In the genomic region with DNA sequence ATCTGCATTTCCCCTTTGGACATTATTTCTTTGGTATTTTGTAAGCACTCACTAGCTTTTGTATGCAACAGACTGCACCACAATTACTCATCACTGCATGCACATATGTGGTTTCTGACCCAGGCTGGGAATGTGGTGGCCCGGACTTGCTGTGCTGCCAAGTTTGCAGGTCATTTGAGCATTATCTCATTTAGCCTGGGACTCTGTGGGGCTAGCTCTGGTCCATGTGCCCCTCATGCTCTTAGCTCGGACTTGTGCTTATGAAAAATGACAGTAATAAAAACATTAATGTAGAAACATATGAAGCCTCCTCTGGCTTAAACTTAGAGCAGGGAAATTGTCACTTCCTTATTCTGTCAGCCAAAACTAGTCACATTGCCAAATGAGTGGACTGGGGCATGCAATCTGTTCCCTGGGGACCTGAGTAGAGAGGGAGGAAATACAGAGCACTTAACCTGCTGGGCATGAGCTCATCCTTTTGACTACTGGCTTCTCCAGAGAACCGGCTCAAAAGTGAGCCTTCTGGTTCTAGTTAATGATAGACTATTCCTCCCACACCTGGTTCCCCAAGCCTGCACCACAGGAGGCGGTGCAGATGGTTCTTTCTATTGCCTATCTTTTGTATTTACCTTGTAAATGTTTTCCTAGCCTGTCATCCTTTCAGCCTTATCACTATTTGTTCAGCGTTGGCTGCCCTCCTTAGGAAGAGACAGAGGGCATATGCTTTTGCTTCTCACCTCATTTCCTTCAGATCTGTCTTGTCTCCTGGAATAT, we compare ENCODE assay signal across 9 mouse cellular contexts. TPM values are rescaled to one million over a fixed set of nuclear protein-coding genes. Genes with fewer than 3 reads are reported as not detected.
DNase-seq lines count a peak whose midpoint lies in the region; ATAC-seq and TF ChIP-seq lines count a peak whose summit lies in the region.
"Had no signal": no experiment of that assay in that cellular context is flagged by ENCODE, and none has a peak within 500 bp of the region (broad histone marks: within the 10 kb centered on the region; RNA-seq: fewer than 3 reads in every experiment).

No protein-coding gene starts in this region.

- H3K36me3 ChIP-seq in C2C12 (ENCODE audit: control insufficient read depth, insufficient read depth) (no peaks in the 10 kb centered on the region), macrophage (ENCODE audit: inconsistent target) (peaks cover 14% of the 10 kb centered on the region)
- peaks cover 16% of the 10 kb centered on the region for H3K36me3 ChIP-seq in midbrain, embryonic 14.5 days (ENCODE audit: control insufficient read depth, insufficient read depth, low read length)

- H3K79me2 ChIP-seq in C2C12 (ENCODE audit: control insufficient read depth, insufficient read depth): peaks cover 62% of the 10 kb centered on the region
- H3K79me2 ChIP-seq in macrophage (ENCODE audit: inconsistent target): peaks cover 71% of the 10 kb centered on the region

- no peak for ATAC-seq in midbrain, embryonic 14.5 days (ENCODE audit: low FRiP score, low TSS enrichment)

- H3K9ac ChIP-seq in midbrain, embryonic 14.5 days (replicated peaks; ENCODE audit: low read length): no peak overlapping the region
- H3K9ac ChIP-seq: heart, embryonic 13.5 days had no signal

- H3K27me3 ChIP-seq in C2C12 (ENCODE audit: control insufficient read depth, insufficient read depth, insufficient read length): no peaks in the 10 kb centered on the region
- no peaks in the 10 kb centered on the region for H3K27me3 ChIP-seq in midbrain, embryonic 14.5 days (ENCODE audit: control insufficient read depth, insufficient read depth, low read length)
- H3K27me3 ChIP-seq: heart, embryonic 13.5 days had no signal

- TF ChIP-seq CTCF in C2C12 (IDR thresholded peaks at IDR 0.05; ENCODE audit: control insufficient read depth, insufficient read depth, insufficient read length): no peak

- H3K4me2 ChIP-seq in midbrain, embryonic 14.5 days (ENCODE audit: low read length): no peak overlapping the region
- H3K4me2 ChIP-seq: heart, embryonic 13.5 days had no signal

- peaks cover 25% of the 10 kb centered on the region for H3K79me3 ChIP-seq in C2C12 (ENCODE audit: low read depth)

- peak overlapping the region; percentile 82 for H3K27ac ChIP-seq in macrophage
- no peak overlapping the region for H3K27ac ChIP-seq in midbrain, embryonic 14.5 days (replicated peaks; ENCODE audit: low read depth, low read length)
- H3K27ac ChIP-seq: heart, embryonic 13.5 days had no signal

- DNase-seq in adrenal gland, adult 2 months: peak; percentile 37
- no peak for DNase-seq in adrenal gland, postnatal 25 days
- peak; percentile 72 to 80 for DNase-seq in cerebellum, postnatal 36 days
- DNase-seq in kidney, postnatal 10 days: peak; percentile 34
- no peak for DNase-seq in embryo, embryonic 9.5 days (ENCODE audit: extremely low spot score)
- DNase-seq in midbrain, embryonic 14.5 days: no peak

- H3K4me1 ChIP-seq in midbrain, embryonic 14.5 days (ENCODE audit: control insufficient read depth, insufficient read depth, low read length): no peaks in the 10 kb centered on the region

- H3K9me3 ChIP-seq in midbrain, embryonic 14.5 days (ENCODE audit: control insufficient read depth, low read length): no peaks in the 10 kb centered on the region
- H3K9me3 ChIP-seq: heart, embryonic 13.5 days had no signal

- H3K4me3 ChIP-seq in C2C12 (ENCODE audit: insufficient read depth, poor library complexity, severe bottlenecking): no peak overlapping the region
- H3K4me3 ChIP-seq in macrophage (ENCODE audit: inconsistent target): no peak overlapping the region; the same call in 1 of the 2 replicates
- no peak overlapping the region for H3K4me3 ChIP-seq in midbrain, embryonic 14.5 days (replicated peaks; ENCODE audit: low read depth, low read length)
- H3K4me3 ChIP-seq: heart, embryonic 13.5 days had no signal

- WGBS in macrophage (ENCODE audit: missing documents): 23% methylated on average over 5 of the region's 5 CpGs
- WGBS in midbrain, embryonic 14.5 days: 83% methylated on average over 5 of the region's 5 CpGs

- H3ac ChIP-seq in C2C12 (ENCODE audit: control insufficient read depth, insufficient read length, low read depth): no peak overlapping the region

TF ChIP-seq in C2C12, 6 proteins besides CTCF, POLR2A, EP300 and RAD21:
- TF ChIP-seq CEBPB (IDR thresholded peaks at IDR 0.05; ENCODE audit: low read depth) (peak; percentile 57), FOSL1 (IDR thresholded peaks at IDR 0.05; ENCODE audit: insufficient read depth, low read length, poor library complexity, severe bottlenecking) (no peak), MYOD1 (IDR thresholded peaks at IDR 0.05; ENCODE audit: control insufficient read depth, insufficient read length, low read depth) (peak; percentile 4), MAX (IDR thresholded peaks at IDR 0.05) (peak; percentile 91), USF1 (IDR thresholded peaks at IDR 0.05; ENCODE audit: low read depth) (no peak)

RNA-seq across cellular contexts. Expression of a gene that starts 12.7 kb away (rescaled TPM):
- 10 to 100 TPM; 18.2 to 24.5 TPM for total RNA-seq in adrenal gland, adult 2 months (2021)
- polyA plus RNA-seq in adrenal gland, adult 2 months (2012; rRNA removed): 1.8 and 2.6 TPM in 2 replicates
- 20.5 and 24.9 TPM in 2 replicates for total RNA-seq in adrenal gland, postnatal 25 days (2021)
- polyA plus RNA-seq in C2C12 (2012; fragmentation: generic; extraction: Trizol) (5.7 TPM), macrophage (2018) (13.0 to 20.4 TPM (median 15.7 TPM) in 3 replicates)
- total RNA-seq in macrophage (2018; cell fraction: chromatin; rRNA removed): 10 to 100 TPM in 24 of 26 experiments, 1 to 10 TPM in 2; 6.9 to 45.5 (median 28.1) TPM
- 10 to 100 TPM in 25 of 26 experiments, 1 to 10 TPM in 1; 8.2 to 23.7 (median 16.0) TPM for total RNA-seq in macrophage (2018; cell fraction: cytosol; rRNA removed)
- total RNA-seq in macrophage (2018; cell fraction: nucleus; rRNA removed): 10 to 100 TPM in 22 of 26 experiments, 1 to 10 TPM in 4; 7.2 to 42.6 (median 18.2) TPM
- 16.3 and 17.5 TPM in 2 replicates for polyA plus RNA-seq in midbrain, embryonic 14.5 days (2014; fragmentation: Nextera tagmentation; extraction: Ambion mirVana)

RNA-seq across cellular contexts. Expression of a gene that starts 58.0 kb away (rescaled TPM):
- 10 to 100 TPM; 63.4 to 97.2 TPM for total RNA-seq in adrenal gland, adult 2 months (2021)
- 1.5 and 2.1 TPM in 2 replicates for polyA plus RNA-seq in adrenal gland, adult 2 months (2012; rRNA removed)
- total RNA-seq in adrenal gland, postnatal 25 days (2021): 59.3 and 102 TPM in 2 replicates
- polyA plus RNA-seq in C2C12 (2012; fragmentation: generic; extraction: Trizol) (6.9 TPM), macrophage (2018) (29.0 to 34.1 TPM (median 33.3 TPM) in 3 replicates)
- total RNA-seq in macrophage (2018; cell fraction: chromatin; rRNA removed): 100 to 1,000 TPM in 6 of 26 experiments, 10 to 100 TPM in 20; 12.2 to 143 (median 69.2) TPM
- 10 to 100 TPM; 36.7 to 73.7 (median 55.5) TPM for total RNA-seq in macrophage (2018; cell fraction: cytosol; rRNA removed)
- 100 to 1,000 TPM in 6 of 26 experiments, 10 to 100 TPM in 20; 21.8 to 153 (median 64.5) TPM for total RNA-seq in macrophage (2018; cell fraction: nucleus; rRNA removed)
- polyA plus RNA-seq in midbrain, embryonic 14.5 days (2014; fragmentation: Nextera tagmentation; extraction: Ambion mirVana): 17.7 and 19.2 TPM in 2 replicates

Comparison
In these comparisons a context has a peak if more than half of its experiments do, and no peak if none do; other contexts are left out.
1. DNase-seq: peak in adrenal gland, adult 2 months (single experiment), cerebellum, postnatal 36 days (2 of 2) and kidney, postnatal 10 days (single experiment); none in adrenal gland, postnatal 25 days (single experiment), embryo, embryonic 9.5 days (single experiment) and midbrain, embryonic 14.5 days (single experiment).